Mouse (Mus musculus): ENCODE results near the gene Cdk8.

DNA sequence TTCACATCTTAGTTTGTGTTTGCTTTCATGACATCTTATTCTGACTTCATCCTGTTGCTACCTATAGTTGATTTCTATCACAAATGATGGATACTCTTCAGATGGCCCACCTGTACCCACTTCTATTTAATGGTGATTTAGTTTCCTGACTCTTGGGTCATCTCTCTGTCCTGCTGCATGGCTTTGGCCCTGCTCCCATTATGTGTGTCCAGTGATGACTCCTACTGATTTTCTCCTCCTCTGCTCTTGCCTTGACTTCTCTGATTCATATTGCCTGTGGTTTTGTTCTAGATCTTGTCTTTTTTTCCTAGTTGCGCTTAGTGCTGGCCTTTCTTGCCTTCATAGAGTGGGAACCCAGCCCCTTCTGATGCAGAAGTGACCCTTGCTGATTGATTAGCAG is 15.4 kb downstream of the Cdk8 start:
- no peak for TF ChIP-seq CTCF (conservative IDR thresholded peaks at IDR 0.05; ENCODE audit: low read length)
- TF ChIP-seq NANOG (IDR thresholded peaks at IDR 0.05; ENCODE audit: borderline replicate concordance, low read length): no peak
- TF ChIP-seq POU5F1 (IDR thresholded peaks at IDR 0.05; ENCODE audit: borderline replicate concordance, low read length): no peak
